Mouse (Mus musculus) E14TG2a.4 (cell line): ENCODE results near the gene Rchy1.

Experiments
- CTCF ChIP-seq: conservative IDR thresholded peaks from 2 replicates; pipeline ENCODE4 v1.5.1; 2014; ENCODE audit warnings: low read length
- NANOG ChIP-seq: IDR thresholded peaks from 2 replicates; pipeline ENCODE4 v1.6.1; 2014; ENCODE audit warnings: borderline replicate concordance, low read length, mixed read lengths
- POU5F1 ChIP-seq: IDR thresholded peaks from 2 replicates; pipeline ENCODE4 v1.6.1; 2014; ENCODE audit warnings: low read length, borderline replicate concordance

GRCm38 (mm10) chr5:91983490-91983889 lies 20.6 kb upstream of the Rchy1 start:
- TF ChIP-seq CTCF (no peak), NANOG (no peak), POU5F1 (no peak)
